Mouse (Mus musculus) midbrain, embryonic 16.5 days (tissue): ENCODE results near the gene Gm11034. TPM values are rescaled to one million over a fixed set of nuclear protein-coding genes. Genes with fewer than 3 reads are reported as not detected.
A peak's percentile ranks its signal among the peaks of the same experiment; 100 is the strongest.

Experiments used
- ATAC-seq: fragments of 200-750 bp; cut with Nextera tagmentation; 2 replicates; pipeline ENCODE4 v1.8.0; 2017; ENCODE audit warnings: moderate TSS enrichment
- H3K27ac ChIP-seq: fragments of 300-500 bp; sonication (generic); 2 replicates; pipeline ENCODE4 v1.5.1; 2014; ENCODE audit warnings: mild to moderate bottlenecking, low read length, mixed read lengths
- H3K27me3 ChIP-seq: fragments of 300-500 bp; sonication (generic); 2 replicates; pipeline ENCODE4 v1.6.1; 2014; ENCODE audit warnings: low read depth, low read length, mixed read lengths; ENCODE audit not compliant: control insufficient read depth, insufficient read depth
- H3K36me3 ChIP-seq: fragments of 300-500 bp; sonication (generic); 2 replicates; pipeline ENCODE4 v1.6.1; 2014; ENCODE audit warnings: mild to moderate bottlenecking, low read length, moderate library complexity, mixed read lengths; ENCODE audit not compliant: control insufficient read depth, insufficient read depth
- H3K4me1 ChIP-seq: fragments of 300-500 bp; sonication (generic); 2 replicates; pipeline ENCODE4 v1.6.1; 2014; ENCODE audit warnings: mild to moderate bottlenecking, low read length, mixed read lengths; ENCODE audit not compliant: control insufficient read depth, insufficient read depth
- H3K4me2 ChIP-seq: fragments of 300-500 bp; sonication (generic); 2 replicates; pipeline ENCODE4 v1.6.1; 2014; ENCODE audit warnings: mild to moderate bottlenecking, low read length, mixed read lengths
- H3K4me3 ChIP-seq: fragments of 300-500 bp; sonication (generic); 2 replicates; pipeline ENCODE4 v1.5.1; 2014; ENCODE audit warnings: low read depth, mild to moderate bottlenecking, low read length, moderate library complexity, mixed read lengths
- H3K9ac ChIP-seq: fragments of 300-500 bp; sonication (generic); 2 replicates; pipeline ENCODE4 v1.6.1; 2014; ENCODE audit warnings: low read depth, low read length, mixed read lengths
- H3K9me3 ChIP-seq: fragments of 300-500 bp; sonication (generic); replicated peaks from 2 replicates; pipeline ENCODE4 v1.6.1; 2014; ENCODE audit warnings: mild to moderate bottlenecking, low read length, mixed read lengths; ENCODE audit not compliant: control insufficient read depth, poor library complexity, severe bottlenecking
- WGBS: fragments of 180-500 bp; shearing (Covaris S2); extraction: QIAGEN DNeasy Blood & Tissue Kit; methylation state at CpG from one replicate; pipeline ENCODE4 v1.1.7; 2014; 5-methylcytosine and 5-hydroxymethylcytosine counted together
- polyA plus RNA-seq: library from polyadenylated mRNA; unstranded; fragments of >200 nt; fragmentation: Nextera tagmentation; extraction: Ambion mirVana; gene quantifications from 2 replicates; pipeline ENCODE4 v1.2.1, GENCODE M21; 2015

Gene Gm11034
- polyA plus RNA-seq, 1 experiment from 2014 or later: not detected

DNA sequence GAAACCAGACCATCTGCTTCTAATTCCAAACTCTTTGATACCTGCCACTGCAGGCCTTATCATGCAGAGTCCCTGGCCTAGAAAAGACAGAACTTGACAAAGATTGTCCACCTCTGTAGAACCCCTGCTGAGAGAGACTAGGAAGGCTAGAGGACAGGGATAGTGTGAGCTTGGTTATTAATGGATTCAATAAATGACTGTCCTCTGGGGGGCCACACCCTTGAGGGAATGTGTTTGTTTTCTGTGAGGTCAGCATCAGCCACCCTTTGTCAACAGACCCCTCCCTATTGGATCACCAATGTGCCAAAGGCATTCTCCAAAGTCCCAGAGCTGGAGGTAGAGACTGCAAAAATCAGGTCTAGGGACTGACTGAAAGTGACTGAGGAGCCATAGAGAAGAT, 21.4 kb downstream of the Gm11034 start:
- Histone ChIP-seq H3K9me3 (no peaks in the 10 kb centered on the region), H3K9ac (no peak overlapping the region), H3K36me3 (no peaks in the 10 kb centered on the region), H3K4me2 (no peak overlapping the region), H3K4me1 (no peaks in the 10 kb centered on the region), H3K4me3 (no peak overlapping the region), H3K27me3 (no peaks in the 10 kb centered on the region), H3K27ac (no peak overlapping the region)
- ATAC-seq: no peak

GRCm38 (mm10) chr8:72190215-72190539, 23.3 kb downstream of the Gm11034 start:
- H3K4me1 ChIP-seq: no peaks in the 10 kb centered on the region
- H3K36me3 ChIP-seq: no peaks in the 10 kb centered on the region
- no peak overlapping the region for H3K27ac ChIP-seq
- no peaks in the 10 kb centered on the region for H3K9me3 ChIP-seq
- H3K27me3 ChIP-seq: no peaks in the 10 kb centered on the region
- no peak for ATAC-seq
- H3K4me3 ChIP-seq: no peak overlapping the region
- no peak overlapping the region for H3K9ac ChIP-seq
- no peak overlapping the region for H3K4me2 ChIP-seq
- WGBS: 84% methylated on average over 2 of the region's 2 CpGs

- 72% methylated on average over 12 of the region's 12 CpGs for WGBS
- H3K36me3 ChIP-seq: no peaks in the 10 kb centered on the region
- no peak for ATAC-seq
- no peaks in the 10 kb centered on the region for H3K27me3 ChIP-seq
- no peaks in the 10 kb centered on the region for H3K4me1 ChIP-seq
- no peak within 1 kb of the TSS for H3K4me3 ChIP-seq
- no peak within 1 kb of the TSS for H3K27ac ChIP-seq
- H3K9ac ChIP-seq: no peak within 1 kb of the TSS
- no peaks in the 10 kb centered on the region for H3K9me3 ChIP-seq
- no peak within 1 kb of the TSS for H3K4me2 ChIP-seq
Measured at GRCm38 (mm10) chr8:72189417-72190214, 23.8 kb downstream of the Gm11034 start, which contains the start of gene Hsh2d. Gene Hsh2d, plus strand, starts transcription at chr8:72189638.

DNA sequence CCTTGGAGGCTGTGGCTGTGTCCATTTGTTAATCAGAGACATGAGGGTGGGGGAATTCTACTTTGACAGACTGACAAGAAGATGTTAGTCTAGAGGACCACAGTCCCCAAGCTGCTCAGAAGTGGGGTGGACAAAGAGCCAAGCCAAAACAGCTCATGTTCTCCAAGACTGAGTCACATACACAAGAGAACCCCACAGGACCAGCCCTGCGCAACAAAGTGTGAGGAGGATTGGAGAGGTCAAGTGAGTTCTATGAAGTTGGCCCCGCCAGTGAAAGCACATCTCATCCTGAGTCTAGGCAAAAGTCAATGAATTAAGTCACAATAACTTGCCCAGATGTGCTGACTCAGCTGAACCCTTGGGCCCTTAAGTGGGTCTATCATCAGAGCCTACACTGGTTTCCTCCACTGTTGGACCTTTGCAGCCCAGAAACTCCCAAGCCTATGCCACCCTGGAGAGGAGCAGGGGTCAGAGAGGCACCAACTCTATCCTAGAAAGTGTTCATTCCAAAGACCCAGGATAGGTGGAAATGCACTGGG, 25.6 kb downstream of the Gm11034 start:
- ATAC-seq: no peak
- Histone ChIP-seq H3K36me3 (no peaks in the 10 kb centered on the region), H3K4me3 (no peak overlapping the region), H3K9me3 (no peaks in the 10 kb centered on the region), H3K9ac (no peak overlapping the region), H3K27ac (no peak overlapping the region), H3K4me2 (no peak overlapping the region), H3K27me3 (no peaks in the 10 kb centered on the region), H3K4me1 (no peaks in the 10 kb centered on the region)
- WGBS: 97% methylated on average over 2 of the region's 2 CpGs

- Histone ChIP-seq H3K36me3 (peaks cover 8% of the 10 kb centered on the region), H3K4me3 (no peak overlapping the region), H3K27me3 (no peaks in the 10 kb centered on the region), H3K4me2 (no peak overlapping the region), H3K9me3 (no peaks in the 10 kb centered on the region), H3K4me1 (no peaks in the 10 kb centered on the region), H3K27ac (no peak overlapping the region), H3K9ac (no peak overlapping the region)
- WGBS: 76% methylated on average over 2 of the region's 2 CpGs
- ATAC-seq: 0 out of 2 replicates have a peak, but pooled peaks have one; percentile 42
Measured at GRCm38 (mm10) chr8:72183554-72184202, 29.8 kb downstream of the Gm11034 start.

GRCm38 (mm10) chr8:72177346-72177925, 36.0 kb downstream of the Gm11034 start:
- 0 out of 2 replicates have a peak, but pooled peaks have one; percentile 21 for ATAC-seq
- WGBS: 62% methylated on average over 5 of the region's 5 CpGs
- no peak overlapping the region for H3K9ac ChIP-seq
- no peak overlapping the region for H3K4me3 ChIP-seq
- no peaks in the 10 kb centered on the region for H3K9me3 ChIP-seq
- H3K27ac ChIP-seq: no peak overlapping the region
- H3K27me3 ChIP-seq: no peaks in the 10 kb centered on the region
- no peak overlapping the region for H3K4me2 ChIP-seq
- peaks cover 55% of the 10 kb centered on the region for H3K36me3 ChIP-seq
- no peaks in the 10 kb centered on the region for H3K4me1 ChIP-seq

DNA sequence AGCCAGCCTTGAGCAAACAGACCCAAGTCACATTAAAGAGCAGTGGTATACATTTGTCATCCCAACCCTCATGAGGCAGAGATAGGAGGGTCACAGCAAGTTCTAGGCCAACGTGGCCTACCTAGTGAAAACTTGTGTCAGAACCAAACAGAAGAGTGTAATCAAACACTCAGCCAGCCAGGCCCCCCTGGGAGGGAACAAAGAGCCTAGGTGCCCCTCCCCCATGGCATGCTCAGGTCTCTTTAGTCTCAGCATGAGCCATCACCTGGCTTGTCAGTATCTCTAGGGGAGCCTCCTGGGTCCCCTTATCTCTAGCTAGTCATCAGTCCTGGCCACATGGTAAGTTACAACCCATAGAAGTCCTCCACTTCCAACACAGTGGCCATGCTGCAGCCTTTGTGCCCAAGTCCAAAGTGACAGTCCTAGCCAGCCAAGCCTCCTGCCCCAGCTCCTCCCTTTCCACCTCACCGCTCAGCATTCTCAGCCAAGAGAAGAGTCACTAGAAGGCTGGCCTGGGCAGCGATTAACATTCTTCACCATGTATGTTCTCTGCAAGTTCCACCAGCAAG, 43.7 kb downstream of the Gm11034 start:
- WGBS: 93% methylated on average over 3 of the region's 3 CpGs
- no peak for ATAC-seq
- Histone ChIP-seq H3K27me3 (no peaks in the 10 kb centered on the region), H3K9me3 (no peaks in the 10 kb centered on the region), H3K4me3 (no peak overlapping the region), H3K36me3 (peaks cover 45% of the 10 kb centered on the region), H3K4me2 (no peak overlapping the region), H3K4me1 (no peaks in the 10 kb centered on the region), H3K9ac (no peak overlapping the region), H3K27ac (no peak overlapping the region)

- Histone ChIP-seq H3K4me3 (no peak overlapping the region), H3K4me2 (no peak overlapping the region), H3K9me3 (no peaks in the 10 kb centered on the region), H3K27me3 (no peaks in the 10 kb centered on the region), H3K9ac (no peak overlapping the region), H3K4me1 (no peaks in the 10 kb centered on the region), H3K27ac (no peak overlapping the region), H3K36me3 (peaks cover 45% of the 10 kb centered on the region)
- WGBS: 93% methylated on average over 3 of the region's 3 CpGs
- no peak for ATAC-seq
Measured at GRCm38 (mm10) chr8:72169098-72169668, 44.3 kb downstream of the Gm11034 start.
